Mouse (Mus musculus): Measurements from ENCODE around the gene Pcna. TPM values are rescaled to one million over a fixed set of nuclear protein-coding genes. Genes with fewer than 3 reads are reported as not detected.

The Pcna gene
- polyA plus RNA-seq, 2 experiments = 234 to 315 TPM

GRCm38 (mm10) chr2:132208246-132208881 lies 44.8 kb downstream of the Pcna start:
- 86% methylated on average over 8 of the region's 8 CpGs for WGBS
- Histone ChIP-seq H3K9ac (ENCODE audit: low read depth, low read length, severe bottlenecking) (no peak overlapping the region), H3K9me3 (ENCODE audit: control insufficient read depth, low read length) (no peaks in the 10 kb centered on the region), H3K4me3 (replicated peaks; ENCODE audit: low read length) (no peak overlapping the region), H3K36me3 (ENCODE audit: control insufficient read depth, insufficient read depth, low read length) (no peaks in the 10 kb centered on the region), H3K4me2 (replicated peaks; ENCODE audit: low read depth, low read length, severe bottlenecking) (no peak overlapping the region), H3K27me3 (ENCODE audit: control insufficient read depth, insufficient read depth, low read length) (no peaks in the 10 kb centered on the region), H3K27ac (replicated peaks; ENCODE audit: low read depth, low read length) (no peak overlapping the region), H3K4me1 (ENCODE audit: control insufficient read depth, insufficient read depth, low read length) (no peaks in the 10 kb centered on the region)
- no peak for ATAC-seq (ENCODE audit: low FRiP score, low read depth)
- no peak for TF ChIP-seq POLR2A (IDR thresholded peaks at IDR 0.05; ENCODE audit: borderline replicate concordance, extremely low read depth, insufficient read depth, insufficient read length)
- DNase-seq (ENCODE audit: low spot score) = no peak

DNA sequence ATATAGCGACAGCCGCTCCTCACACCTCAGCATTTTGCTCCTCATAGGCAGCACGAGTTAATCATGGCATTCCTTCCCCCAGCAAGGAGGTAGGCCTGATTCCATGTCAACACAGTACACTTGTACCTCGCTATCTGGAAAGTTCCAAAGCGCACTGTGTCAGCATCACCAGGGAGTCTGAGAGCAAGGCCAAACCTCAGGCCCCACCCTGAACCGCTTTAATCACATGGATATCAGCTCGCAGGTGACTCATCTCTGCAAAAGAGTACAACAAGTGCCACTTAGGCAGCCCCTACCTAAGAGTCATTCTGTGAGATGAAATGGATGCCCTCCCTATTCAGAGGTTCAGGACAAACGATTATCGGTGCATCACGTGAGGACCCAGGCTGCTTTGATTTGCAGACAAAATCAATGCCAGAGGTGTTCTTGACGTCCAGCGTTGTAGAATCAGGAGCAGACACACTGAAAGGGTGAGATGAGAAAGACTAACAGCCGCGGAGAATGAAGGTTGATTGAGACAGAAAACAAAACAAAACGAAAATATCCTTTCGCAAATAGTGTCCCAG lies 46.7 kb downstream of the Pcna start:
- no peaks in the 10 kb centered on the region for H3K4me1 ChIP-seq (ENCODE audit: control insufficient read depth, insufficient read depth, low read length)
- H3K27ac ChIP-seq (replicated peaks; ENCODE audit: low read depth, low read length) = no peak overlapping the region
- ATAC-seq (ENCODE audit: low FRiP score, low read depth) (no peak), DNase-seq (ENCODE audit: low spot score) (no peak)
- no peaks in the 10 kb centered on the region for H3K9me3 ChIP-seq (ENCODE audit: control insufficient read depth, low read length)
- no peak overlapping the region for H3K4me3 ChIP-seq (replicated peaks; ENCODE audit: low read length)
- TF ChIP-seq POLR2A (IDR thresholded peaks at IDR 0.05; ENCODE audit: borderline replicate concordance, extremely low read depth, insufficient read depth, insufficient read length) = no peak
- no peaks in the 10 kb centered on the region for H3K27me3 ChIP-seq (ENCODE audit: control insufficient read depth, insufficient read depth, low read length)
- H3K9ac ChIP-seq (ENCODE audit: low read depth, low read length, severe bottlenecking) = no peak overlapping the region
- H3K4me2 ChIP-seq (replicated peaks; ENCODE audit: low read depth, low read length, severe bottlenecking) = no peak overlapping the region
- H3K36me3 ChIP-seq (ENCODE audit: control insufficient read depth, insufficient read depth, low read length) = no peaks in the 10 kb centered on the region
- WGBS = 84% methylated on average over 16 of the region's 16 CpGs

DNA sequence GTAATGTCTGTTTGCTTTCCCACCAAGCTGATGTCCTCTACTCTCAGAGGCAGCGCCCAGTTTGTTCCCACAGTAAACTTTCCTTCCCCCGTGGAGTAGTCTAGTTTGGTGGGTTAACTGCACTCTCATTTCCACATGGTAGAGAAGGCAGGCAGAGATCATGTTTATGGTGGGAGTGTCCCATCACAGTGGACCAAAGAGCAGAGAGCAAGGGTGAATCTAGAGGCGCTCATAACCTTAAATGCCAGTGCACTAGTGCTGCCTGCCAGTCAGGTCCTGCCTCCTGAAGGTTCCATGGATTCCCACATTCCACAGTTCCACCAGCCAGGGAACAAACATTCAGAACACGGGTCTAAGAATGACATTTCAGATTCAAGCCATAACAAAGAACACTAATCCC lies 47.6 kb downstream of the Pcna start:
- no peak for TF ChIP-seq POLR2A (IDR thresholded peaks at IDR 0.05; ENCODE audit: borderline replicate concordance, extremely low read depth, insufficient read depth, insufficient read length)
- ATAC-seq (ENCODE audit: low FRiP score, low read depth) (no peak), DNase-seq (ENCODE audit: low spot score) (no peak)
- Histone ChIP-seq H3K36me3 (ENCODE audit: control insufficient read depth, insufficient read depth, low read length) (no peaks in the 10 kb centered on the region), H3K4me3 (replicated peaks; ENCODE audit: low read length) (no peak overlapping the region), H3K27me3 (ENCODE audit: control insufficient read depth, insufficient read depth, low read length) (no peaks in the 10 kb centered on the region), H3K27ac (replicated peaks; ENCODE audit: low read depth, low read length) (no peak overlapping the region), H3K9ac (ENCODE audit: low read depth, low read length, severe bottlenecking) (no peak overlapping the region), H3K4me1 (ENCODE audit: control insufficient read depth, insufficient read depth, low read length) (no peaks in the 10 kb centered on the region), H3K4me2 (replicated peaks; ENCODE audit: low read depth, low read length, severe bottlenecking) (no peak overlapping the region), H3K9me3 (ENCODE audit: control insufficient read depth, low read length) (no peaks in the 10 kb centered on the region)
- 77% methylated on average over 4 of the region's 4 CpGs for WGBS

- Histone ChIP-seq H3K36me3 (ENCODE audit: control insufficient read depth, insufficient read depth, low read length) (no peaks in the 10 kb centered on the region), H3K4me3 (replicated peaks; ENCODE audit: low read length) (no peak overlapping the region), H3K9me3 (ENCODE audit: control insufficient read depth, low read length) (no peaks in the 10 kb centered on the region), H3K27me3 (ENCODE audit: control insufficient read depth, insufficient read depth, low read length) (no peaks in the 10 kb centered on the region), H3K9ac (ENCODE audit: low read depth, low read length, severe bottlenecking) (no peak overlapping the region), H3K4me2 (replicated peaks; ENCODE audit: low read depth, low read length, severe bottlenecking) (no peak overlapping the region), H3K4me1 (ENCODE audit: control insufficient read depth, insufficient read depth, low read length) (no peaks in the 10 kb centered on the region), H3K27ac (replicated peaks; ENCODE audit: low read depth, low read length) (no peak overlapping the region)
- no peak for ATAC-seq (ENCODE audit: low FRiP score, low read depth)
- WGBS = 79% methylated on average over 3 of the region's 3 CpGs
- DNase-seq (ENCODE audit: low spot score) = no peak
- no peak for TF ChIP-seq POLR2A (IDR thresholded peaks at IDR 0.05; ENCODE audit: borderline replicate concordance, extremely low read depth, insufficient read depth, insufficient read length)
Measured at GRCm38 (mm10) chr2:132203773-132204172, 49.3 kb downstream of the Pcna start.

DNA sequence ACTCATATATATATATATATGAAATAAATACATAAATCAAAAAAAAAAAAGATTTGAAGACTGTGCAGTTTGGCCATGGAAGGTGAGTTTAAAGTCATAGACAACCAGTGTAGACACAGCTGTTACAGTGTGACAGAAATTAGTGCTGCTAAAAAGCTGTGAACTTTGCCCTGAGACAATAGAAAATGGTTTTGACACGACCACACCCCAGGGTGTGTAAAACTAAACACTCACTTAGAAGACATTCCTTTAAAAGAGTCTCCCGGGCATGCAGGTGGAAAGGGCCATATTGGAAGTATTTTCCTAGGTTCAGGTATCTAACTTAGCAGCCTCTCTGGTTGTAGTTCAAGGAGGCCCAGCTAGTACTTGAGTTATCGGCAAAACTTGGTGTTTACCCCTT lies 49.9 kb downstream of the Pcna start:
- H3K36me3 ChIP-seq (ENCODE audit: control insufficient read depth, insufficient read depth, low read length) = no peaks in the 10 kb centered on the region
- DNase-seq (ENCODE audit: low spot score) (no peak), ATAC-seq (ENCODE audit: low FRiP score, low read depth) (no peak)
- no peak overlapping the region for H3K9ac ChIP-seq (ENCODE audit: low read depth, low read length, severe bottlenecking)
- H3K4me1 ChIP-seq (ENCODE audit: control insufficient read depth, insufficient read depth, low read length) = no peaks in the 10 kb centered on the region
- H3K27ac ChIP-seq (replicated peaks; ENCODE audit: low read depth, low read length) = no peak overlapping the region
- H3K27me3 ChIP-seq (ENCODE audit: control insufficient read depth, insufficient read depth, low read length) = no peaks in the 10 kb centered on the region
- TF ChIP-seq POLR2A (IDR thresholded peaks at IDR 0.05; ENCODE audit: borderline replicate concordance, extremely low read depth, insufficient read depth, insufficient read length) = no peak
- no peaks in the 10 kb centered on the region for H3K9me3 ChIP-seq (ENCODE audit: control insufficient read depth, low read length)
- 79% methylated on average over 3 of the region's 3 CpGs for WGBS
- no peak overlapping the region for H3K4me2 ChIP-seq (replicated peaks; ENCODE audit: low read depth, low read length, severe bottlenecking)
- H3K4me3 ChIP-seq (replicated peaks; ENCODE audit: low read length) = no peak overlapping the region

Other genes starting within 250 kb of the Pcna start
- 12.6 and 13.2 TPM in 2 replicates for gene Rassf2, start 223.1 kb downstream of the Pcna start, polyA plus RNA-seq (2012; rRNA removed)
- gene Rassf2, start 223.1 kb downstream of the Pcna start, polyA plus RNA-seq (2014; fragmentation: Nextera tagmentation; extraction: Ambion mirVana) = 14.6 and 15.1 TPM in 2 replicates
- 17.6 and 22.7 TPM in 2 replicates for gene Slc23a2, start 108.2 kb downstream of the Pcna start, polyA plus RNA-seq (2012; rRNA removed)
- 15.6 and 19.9 TPM in 2 replicates for gene Slc23a2, start 108.2 kb downstream of the Pcna start, polyA plus RNA-seq (2014; fragmentation: Nextera tagmentation; extraction: Ambion mirVana)
- 69.4 and 72.1 TPM in 2 replicates for gene Tmem230, start 5.5 kb downstream of the Pcna start, polyA plus RNA-seq (2012; rRNA removed)
- gene Tmem230, start 5.5 kb downstream of the Pcna start, polyA plus RNA-seq (2014; fragmentation: Nextera tagmentation; extraction: Ambion mirVana) = 47.2 and 55.6 TPM in 2 replicates
- 21.2 and 26.1 TPM in 2 replicates for gene Cds2, start 9.8 kb upstream of the Pcna start, polyA plus RNA-seq (2012; rRNA removed)
- 17.1 and 25.1 TPM in 2 replicates for gene Cds2, start 9.8 kb upstream of the Pcna start, polyA plus RNA-seq (2014; fragmentation: Nextera tagmentation; extraction: Ambion mirVana)
- 1.4 and 2.5 TPM in 2 replicates for gene Prokr2, start 132.1 kb upstream of the Pcna start, polyA plus RNA-seq (2012; rRNA removed)
- 3.1 and 4.0 TPM in 2 replicates for gene Prokr2, start 132.1 kb upstream of the Pcna start, polyA plus RNA-seq (2014; fragmentation: Nextera tagmentation; extraction: Ambion mirVana)

All from limb, embryonic 14.5 days (tissue).